Mouse (Mus musculus) thymus, postnatal 36 days (tissue): Measurements from ENCODE around the gene Kctd17.

ENCODE experiments used
- DNase-seq, 2 experiments: peaks; one replicate each; pipeline ENCODE4 v3.0.0; 2022; ENCODE audit warnings: mixed read lengths in 2 of 2

The Kctd17 gene

DNA sequence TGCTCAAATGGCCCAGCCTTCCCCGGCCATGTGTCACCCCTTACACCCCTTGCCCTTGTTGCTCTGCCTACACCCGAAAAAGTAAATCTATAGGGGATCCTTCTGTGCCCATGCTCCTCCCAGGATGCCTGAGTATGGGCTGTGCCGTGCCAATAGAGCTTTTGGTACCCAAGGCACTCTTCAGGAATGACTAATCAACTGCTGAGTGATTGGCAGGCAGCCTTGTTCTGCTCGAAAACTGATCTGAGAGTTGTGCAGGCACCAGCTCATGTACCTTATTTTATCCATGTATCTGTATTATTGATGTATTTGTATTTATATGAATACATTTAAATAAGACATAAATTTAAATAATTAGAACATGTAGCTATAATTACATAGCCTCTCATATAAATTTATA is 58.7 kb downstream of the Kctd17 start:
- no peak for DNase-seq
